Mouse (Mus musculus): Measurements from ENCODE around the gene Ppfia4. TPM values are rescaled to one million over a fixed set of nuclear protein-coding genes. Genes with fewer than 3 reads are reported as not detected.

The Ppfia4 gene
- polyA plus RNA-seq, 1 experiment from 2014 or later, result 8.5 TPM

DNA sequence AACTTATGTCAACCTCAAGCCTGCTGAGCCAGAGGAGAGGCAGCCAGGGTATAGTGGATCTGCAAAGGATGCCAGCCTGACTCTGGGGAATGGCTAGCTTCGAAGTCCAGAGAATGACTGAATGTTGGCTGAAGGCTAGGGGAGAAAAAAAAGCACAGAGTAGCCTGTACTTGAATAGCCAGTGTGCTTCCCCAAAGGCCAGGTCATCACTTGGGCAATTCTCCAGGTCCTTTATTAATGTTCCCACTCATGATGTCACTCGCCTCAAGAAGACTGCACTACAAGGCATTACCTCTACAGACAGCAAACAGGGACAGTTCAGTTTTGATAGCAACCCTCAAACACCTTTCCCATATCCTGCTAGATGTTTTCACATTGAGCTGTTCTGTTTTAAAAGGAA is 22.4 kb downstream of the Ppfia4 start:
- Histone ChIP-seq H3K27me3 (ENCODE audit: insufficient read depth, poor library complexity, severe bottlenecking) (no peaks in the 10 kb centered on the region), H3K36me3 (peaks cover 54% of the 10 kb centered on the region), H3K4me3 (no peak overlapping the region), H3K9me3 (no peaks in the 10 kb centered on the region), H3K27ac (no peak overlapping the region), H3K4me1 (no peaks in the 10 kb centered on the region)
- no peak for DNase-seq (ENCODE audit: low spot score)
- 85% methylated on average over 2 of the region's 2 CpGs for WGBS

DNA sequence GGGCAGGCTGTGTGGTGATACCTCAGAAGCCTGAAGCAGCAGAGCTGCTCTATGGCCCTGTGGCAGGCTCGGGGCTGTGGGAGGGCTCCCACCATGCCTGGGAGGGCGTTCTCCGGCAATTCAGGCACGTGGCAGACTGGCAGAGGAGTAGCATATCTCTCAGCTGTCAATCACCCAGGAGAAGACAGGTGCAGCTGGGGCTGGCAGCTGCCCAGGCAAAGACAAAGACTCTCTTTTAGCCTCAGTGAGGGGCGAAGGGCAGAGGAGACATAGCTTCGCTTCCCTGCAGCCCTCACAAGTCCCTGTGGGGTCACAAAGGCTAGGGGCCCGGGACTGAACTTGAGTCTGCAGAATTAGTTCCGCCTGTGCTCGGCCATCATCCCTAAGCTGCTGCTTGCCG is 25.3 kb downstream of the Ppfia4 start:
- peaks cover 14% of the 10 kb centered on the region for H3K4me1 ChIP-seq
- no peaks in the 10 kb centered on the region for H3K27me3 ChIP-seq (ENCODE audit: insufficient read depth, poor library complexity, severe bottlenecking)
- H3K4me3 ChIP-seq, result no peak overlapping the region
- no peak for DNase-seq (ENCODE audit: low spot score)
- H3K36me3 ChIP-seq, result peaks cover 57% of the 10 kb centered on the region
- 65% methylated on average over 10 of the region's 10 CpGs for WGBS
- H3K9me3 ChIP-seq, result no peaks in the 10 kb centered on the region
- H3K27ac ChIP-seq, result no peak overlapping the region

DNA sequence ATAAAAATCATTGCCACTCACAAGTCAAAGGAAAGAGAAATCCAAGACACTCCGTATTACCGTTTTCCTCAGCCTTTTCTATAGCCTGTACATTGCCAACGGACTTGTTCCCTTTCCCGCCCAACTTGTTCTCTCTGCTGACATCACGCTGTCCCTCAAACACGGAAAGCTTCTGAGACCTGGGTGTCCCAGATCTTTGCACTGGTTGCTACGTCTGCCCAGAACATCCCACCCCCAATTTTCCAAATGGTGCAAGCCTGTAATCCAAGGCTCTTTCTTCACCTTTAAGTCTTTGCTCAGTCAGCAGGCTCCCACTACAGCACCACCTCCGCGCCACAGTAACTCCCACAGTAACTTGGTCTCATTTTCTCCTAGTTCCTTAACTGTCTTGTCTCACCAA is 27.8 kb downstream of the Ppfia4 start:
- Histone ChIP-seq H3K27me3 (ENCODE audit: insufficient read depth, poor library complexity, severe bottlenecking) (peaks cover 4% of the 10 kb centered on the region), H3K9me3 (no peaks in the 10 kb centered on the region), H3K36me3 (peaks cover 40% of the 10 kb centered on the region), H3K4me1 (peaks cover 21% of the 10 kb centered on the region), H3K27ac (no peak overlapping the region), H3K4me3 (no peak overlapping the region)
- 94% methylated on average over 9 of the region's 9 CpGs for WGBS
- DNase-seq (ENCODE audit: low spot score), result no peak

DNA sequence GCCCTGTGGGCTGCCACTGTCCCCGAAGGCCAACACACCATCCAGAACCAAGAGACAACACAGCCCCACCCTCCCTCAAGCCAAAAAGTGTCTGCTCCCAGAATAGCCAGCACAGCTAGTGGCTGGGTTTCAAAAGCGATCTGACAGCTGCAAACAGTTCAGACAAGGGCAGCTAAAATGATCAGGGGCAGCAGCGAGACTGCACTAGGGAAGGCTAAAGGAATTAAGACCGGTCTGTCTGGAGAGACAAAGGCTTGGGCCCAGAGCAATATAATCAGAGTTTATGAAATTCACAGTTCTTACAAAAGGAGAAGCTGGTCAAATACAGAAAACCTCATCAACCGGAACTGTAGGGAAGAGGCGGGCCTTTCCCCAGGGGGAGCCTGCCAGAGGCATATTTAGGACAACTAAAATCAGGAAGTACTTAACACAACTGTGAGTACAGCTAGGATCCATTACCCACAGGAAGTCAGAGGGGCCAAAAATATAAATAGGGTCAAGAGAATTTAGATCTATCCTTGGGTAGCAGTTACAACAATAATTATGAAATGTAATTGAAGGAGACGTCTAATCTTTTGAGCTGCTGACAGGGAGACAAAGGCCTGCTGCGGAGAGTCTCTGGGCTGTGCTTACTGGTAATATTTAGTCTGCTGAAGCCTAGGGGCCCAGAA is 30.0 kb downstream of the Ppfia4 start:
- DNase-seq (ENCODE audit: low spot score), result no peak
- Histone ChIP-seq H3K27me3 (ENCODE audit: insufficient read depth, poor library complexity, severe bottlenecking) (peaks cover 24% of the 10 kb centered on the region), H3K4me1 (peaks cover 37% of the 10 kb centered on the region), H3K4me3 (no peak overlapping the region), H3K36me3 (peaks cover 24% of the 10 kb centered on the region), H3K27ac (peak overlapping the region; percentile 83), H3K9me3 (no peaks in the 10 kb centered on the region)
- 32% methylated on average over 8 of the region's 8 CpGs for whole genome bisulfite sequencing

DNA sequence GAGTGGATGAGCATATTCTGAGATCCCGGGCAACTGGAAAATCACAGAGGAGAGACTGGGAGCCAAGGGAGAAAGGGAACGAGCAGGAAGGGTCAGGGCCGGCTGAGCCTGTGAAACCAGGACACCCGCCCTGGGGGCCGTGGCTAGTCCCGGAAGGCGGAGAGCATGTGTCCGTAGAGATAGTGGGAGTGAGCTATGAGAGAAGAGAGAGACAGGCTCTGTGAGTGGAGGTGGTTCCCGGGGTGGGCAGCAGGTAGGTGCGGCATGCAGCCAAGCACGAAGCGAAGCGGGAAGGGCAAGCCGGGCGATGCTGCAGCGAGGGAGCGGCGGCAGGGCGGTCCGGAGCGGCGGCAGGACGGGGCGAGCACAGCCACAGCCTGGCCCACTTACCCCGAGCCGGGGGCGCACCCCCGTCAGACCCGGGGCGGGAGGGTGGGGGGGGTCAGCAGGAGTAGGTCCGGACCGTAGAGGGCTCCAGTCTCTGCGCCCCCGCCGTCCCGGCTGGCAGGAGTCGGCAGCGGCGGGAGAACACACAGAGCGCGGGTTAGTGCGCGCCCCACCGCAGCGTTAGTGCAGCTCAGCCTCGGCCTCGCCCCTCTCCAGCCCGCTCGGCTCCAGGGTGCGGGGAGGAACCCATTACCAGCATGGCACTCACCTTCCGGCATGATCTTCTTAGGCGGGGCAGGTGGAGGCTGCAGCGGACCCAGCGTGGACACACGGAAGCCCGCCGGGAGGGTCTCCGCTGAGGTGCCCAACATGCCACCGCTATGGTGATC is 33.9 kb downstream of the Ppfia4 start:
- Histone ChIP-seq H3K36me3 (peaks cover 14% of the 10 kb centered on the region; the same call in 1 of the 2 replicates), H3K27ac (peak overlapping the region; percentile 82), H3K9me3 (no peaks in the 10 kb centered on the region), H3K4me3 (peak overlapping the region; percentile 66), H3K4me1 (peaks cover 37% of the 10 kb centered on the region), H3K27me3 (ENCODE audit: insufficient read depth, poor library complexity, severe bottlenecking) (peaks cover 36% of the 10 kb centered on the region)
- 4% methylated on average over 57 of the region's 59 CpGs for WGBS
- no peak for DNase-seq (ENCODE audit: low spot score)

DNA sequence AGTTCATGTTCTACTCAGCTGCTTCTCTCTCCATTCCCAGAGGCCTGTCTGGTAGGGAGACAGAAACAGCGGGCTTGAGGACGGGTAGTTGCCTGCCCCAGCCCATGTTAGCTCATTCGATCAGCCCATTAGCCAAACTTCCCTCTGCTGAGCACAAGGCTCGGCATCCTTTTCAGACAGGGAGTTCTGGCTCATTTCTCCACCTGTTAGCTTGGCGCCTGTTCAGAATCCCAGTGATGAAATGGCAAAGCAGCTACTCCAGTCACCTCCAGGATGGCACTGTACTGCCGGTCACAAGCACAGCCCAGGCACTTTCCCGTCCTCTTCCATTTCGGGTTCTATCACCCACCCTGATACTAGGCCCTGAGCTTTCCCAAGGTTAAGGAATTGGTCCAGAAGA is 35.5 kb downstream of the Ppfia4 start:
- 83% methylated on average over 8 of the region's 8 CpGs for WGBS
- no peaks in the 10 kb centered on the region for H3K9me3 ChIP-seq
- no peak overlapping the region for H3K27ac ChIP-seq
- no peak overlapping the region for H3K4me3 ChIP-seq
- no peak for DNase-seq (ENCODE audit: low spot score)
- peaks cover 36% of the 10 kb centered on the region for H3K27me3 ChIP-seq (ENCODE audit: insufficient read depth, poor library complexity, severe bottlenecking)
- peaks cover 13% of the 10 kb centered on the region; the same call in 1 of the 2 replicates for H3K36me3 ChIP-seq
- H3K4me1 ChIP-seq, result peaks cover 21% of the 10 kb centered on the region

DNA sequence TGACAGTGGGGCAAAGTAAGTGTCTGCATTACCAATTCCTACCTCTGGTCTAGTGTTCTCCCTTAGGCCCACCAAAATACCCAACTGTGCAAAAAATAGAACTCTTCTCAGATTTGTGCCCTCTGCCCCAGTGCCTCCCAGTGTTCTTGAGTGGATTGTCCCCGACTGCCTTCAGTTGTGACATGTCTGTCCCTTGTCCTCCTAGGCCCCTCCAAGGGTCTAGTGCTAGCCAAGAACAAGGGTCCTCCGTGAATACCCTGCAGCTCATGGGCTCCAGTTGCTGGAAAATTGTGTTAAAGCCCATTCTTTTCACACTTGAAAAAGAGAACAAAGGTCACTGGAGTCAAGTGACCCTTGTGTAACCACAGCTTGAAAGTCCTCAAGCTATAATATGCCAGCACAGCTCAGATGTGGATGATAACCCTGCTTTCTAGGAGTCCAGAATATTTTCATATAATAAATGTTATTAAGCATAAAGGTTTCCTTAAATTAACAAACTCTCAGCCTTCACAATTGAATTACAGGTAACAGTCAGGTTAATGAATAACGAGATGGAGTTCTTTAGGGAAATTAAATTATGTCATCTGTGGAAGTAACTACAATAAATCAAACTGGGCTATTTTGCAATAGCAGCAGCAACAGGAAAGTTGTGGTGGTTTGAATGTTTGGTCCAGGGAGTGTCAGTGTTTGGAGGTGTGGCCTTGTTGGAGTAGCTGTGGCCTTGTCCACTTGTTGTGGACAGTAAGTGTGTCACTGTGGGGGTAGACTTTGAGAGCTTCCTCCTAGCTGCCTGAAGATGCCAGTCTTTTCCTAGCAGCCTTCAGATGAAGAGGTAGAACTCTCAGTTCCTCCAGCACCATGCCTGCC is 38.8 kb downstream of the Ppfia4 start:
- no peak for DNase-seq (ENCODE audit: low spot score)
- H3K4me1 ChIP-seq, result peaks cover 31% of the 10 kb centered on the region
- H3K4me3 ChIP-seq, result no peak overlapping the region
- peaks cover 13% of the 10 kb centered on the region; the same call in 1 of the 2 replicates for H3K36me3 ChIP-seq
- no peak overlapping the region for H3K27ac ChIP-seq
- WGBS, result 70% methylated on average over 3 of the region's 3 CpGs
- no peaks in the 10 kb centered on the region for H3K9me3 ChIP-seq
- peaks cover 25% of the 10 kb centered on the region for H3K27me3 ChIP-seq (ENCODE audit: insufficient read depth, poor library complexity, severe bottlenecking)

DNA sequence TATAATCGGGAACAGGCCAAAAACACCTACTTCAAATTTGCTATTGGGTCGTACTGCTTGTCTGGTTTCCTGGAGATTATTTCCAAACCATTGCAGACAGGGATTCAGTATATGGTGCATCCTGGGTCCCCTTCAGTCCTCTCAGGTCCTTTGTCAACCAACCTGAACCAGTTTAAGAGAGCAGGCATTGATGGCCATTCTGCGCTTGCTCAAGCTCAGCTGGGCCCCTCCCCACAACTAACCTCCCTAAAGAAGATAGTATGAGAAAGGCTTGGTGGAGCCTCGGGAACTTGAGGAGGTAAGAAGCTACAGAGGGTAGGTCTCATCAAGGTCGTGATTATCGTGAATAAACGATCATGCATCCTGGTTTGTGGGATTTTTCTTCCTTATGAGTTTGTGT is 39.5 kb downstream of the Ppfia4 start:
- H3K27ac ChIP-seq, result no peak overlapping the region
- peaks cover 13% of the 10 kb centered on the region; the same call in 1 of the 2 replicates for H3K36me3 ChIP-seq
- no peak for DNase-seq (ENCODE audit: low spot score)
- H3K4me1 ChIP-seq, result peaks cover 25% of the 10 kb centered on the region
- H3K4me3 ChIP-seq, result no peak overlapping the region
- no peaks in the 10 kb centered on the region for H3K9me3 ChIP-seq
- peaks cover 20% of the 10 kb centered on the region for H3K27me3 ChIP-seq (ENCODE audit: insufficient read depth, poor library complexity, severe bottlenecking)
- 73% methylated on average over 7 of the region's 7 CpGs for WGBS

DNA sequence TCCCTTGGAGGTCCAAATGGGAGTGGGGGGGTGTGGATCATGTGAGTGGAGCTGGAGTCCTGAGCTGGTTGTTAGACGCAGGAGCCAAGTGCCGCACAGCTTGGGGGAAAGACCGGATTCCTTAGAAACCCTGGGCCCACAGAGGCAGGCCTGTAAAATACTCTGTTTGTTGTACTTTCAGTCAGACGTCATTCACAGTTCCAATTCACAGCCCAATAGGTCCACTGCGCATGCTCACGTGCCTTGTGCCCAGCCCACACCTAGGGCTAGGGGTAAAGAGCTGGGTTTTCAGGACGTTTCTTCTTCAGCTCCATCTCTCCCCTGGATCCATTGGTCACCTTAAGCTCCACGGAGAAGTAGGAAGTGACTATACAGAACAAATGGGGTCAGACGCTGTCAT is 40.1 kb downstream of the Ppfia4 start:
- 54% methylated on average over 9 of the region's 9 CpGs for WGBS
- no peak for DNase-seq (ENCODE audit: low spot score)
- Histone ChIP-seq H3K4me3 (no peak overlapping the region), H3K4me1 (peaks cover 28% of the 10 kb centered on the region), H3K27me3 (ENCODE audit: insufficient read depth, poor library complexity, severe bottlenecking) (peaks cover 19% of the 10 kb centered on the region), H3K27ac (no peak overlapping the region), H3K9me3 (no peaks in the 10 kb centered on the region), H3K36me3 (peaks cover 13% of the 10 kb centered on the region; the same call in 1 of the 2 replicates)

DNA sequence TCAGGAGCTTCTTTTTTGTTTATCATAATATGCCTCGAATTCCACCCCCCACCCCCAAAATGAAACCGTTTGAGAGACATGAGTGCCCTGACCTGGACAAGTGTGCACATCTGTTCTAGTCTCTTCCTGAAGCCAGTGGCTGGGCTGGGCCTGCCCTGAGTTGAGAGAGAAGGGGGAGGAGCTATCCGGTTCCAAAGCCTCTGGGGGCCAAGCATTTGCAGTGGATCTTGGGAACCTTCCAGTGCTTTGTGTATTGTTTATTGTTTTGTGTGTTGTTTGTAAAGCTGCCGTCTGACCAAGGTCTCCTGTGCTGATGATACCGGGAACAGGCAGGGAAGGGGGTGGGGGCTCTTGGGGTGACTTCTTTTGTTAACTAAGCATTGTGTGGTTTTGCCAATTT is 40.7 kb downstream of the Ppfia4 start:
- Histone ChIP-seq H3K9me3 (no peaks in the 10 kb centered on the region), H3K4me1 (peaks cover 28% of the 10 kb centered on the region), H3K36me3 (peaks cover 11% of the 10 kb centered on the region; the same call in 1 of the 2 replicates), H3K4me3 (no peak overlapping the region), H3K27me3 (ENCODE audit: insufficient read depth, poor library complexity, severe bottlenecking) (peaks cover 13% of the 10 kb centered on the region), H3K27ac (no peak overlapping the region)
- no peak for DNase-seq (ENCODE audit: low spot score)
- 29% methylated on average over 5 of the region's 5 CpGs for WGBS

DNA sequence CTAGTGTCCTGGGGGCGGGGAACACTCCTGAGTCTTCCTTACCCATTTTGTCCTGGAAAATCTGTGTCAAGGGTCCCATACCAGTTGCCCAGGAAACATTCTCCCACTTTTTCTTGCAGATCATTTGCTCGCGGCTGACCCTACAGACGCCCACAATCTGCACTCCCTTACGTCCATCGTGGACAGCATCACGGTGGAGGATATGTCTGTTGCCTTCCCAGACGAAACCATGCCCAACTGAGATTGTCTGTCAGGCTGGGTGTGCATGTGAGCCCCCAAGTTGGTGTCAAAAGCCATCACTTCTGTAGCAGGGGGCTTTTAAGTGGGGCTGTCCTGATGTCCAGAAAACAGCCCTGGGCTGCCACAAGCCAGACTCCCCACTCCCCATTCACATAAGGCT is 41.2 kb downstream of the Ppfia4 start:
- Histone ChIP-seq H3K9me3 (no peaks in the 10 kb centered on the region), H3K27ac (no peak overlapping the region), H3K4me3 (no peak overlapping the region), H3K36me3 (peaks cover 7% of the 10 kb centered on the region; the same call in 1 of the 2 replicates), H3K4me1 (peaks cover 28% of the 10 kb centered on the region), H3K27me3 (ENCODE audit: insufficient read depth, poor library complexity, severe bottlenecking) (peaks cover 8% of the 10 kb centered on the region; the same call in 1 of the 2 replicates)
- no peak for DNase-seq (ENCODE audit: low spot score)
- 75% methylated on average over 8 of the region's 8 CpGs for WGBS

DNA sequence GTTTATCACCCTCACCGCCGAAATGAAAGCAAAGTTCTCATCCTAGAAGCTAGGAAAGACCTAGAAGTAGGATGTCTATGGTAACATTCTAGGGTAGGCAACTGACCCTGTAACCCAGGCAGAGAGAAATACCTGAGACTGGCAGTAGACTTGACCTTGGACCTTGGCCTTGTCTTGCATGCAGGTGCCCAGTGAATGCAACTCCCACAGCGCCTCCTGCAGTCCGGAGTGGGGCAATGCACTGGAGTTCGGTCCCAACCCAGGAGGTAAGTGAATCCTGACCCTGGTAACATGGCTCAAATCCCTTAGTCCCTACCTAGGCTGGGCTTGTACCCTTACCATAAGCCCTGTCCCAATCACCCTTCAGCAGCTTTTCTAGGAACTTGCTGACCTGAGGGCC is 41.8 kb downstream of the Ppfia4 start:
- Histone ChIP-seq H3K4me3 (no peak overlapping the region), H3K36me3 (peaks cover 5% of the 10 kb centered on the region; the same call in 1 of the 2 replicates), H3K9me3 (no peaks in the 10 kb centered on the region), H3K27me3 (ENCODE audit: insufficient read depth, poor library complexity, severe bottlenecking) (0 out of 2 replicates have a peak, but pooled peaks cover 8% of the 10 kb centered on the region), H3K27ac (no peak overlapping the region), H3K4me1 (peaks cover 28% of the 10 kb centered on the region)
- DNase-seq (ENCODE audit: low spot score), result no peak
- 56% methylated on average over 5 of the region's 5 CpGs for WGBS

Measured in heart, embryonic 10.5 days (tissue).